Mouse (Mus musculus): ENCODE results near the gene Siglecf.

Gene Siglecf

DNA sequence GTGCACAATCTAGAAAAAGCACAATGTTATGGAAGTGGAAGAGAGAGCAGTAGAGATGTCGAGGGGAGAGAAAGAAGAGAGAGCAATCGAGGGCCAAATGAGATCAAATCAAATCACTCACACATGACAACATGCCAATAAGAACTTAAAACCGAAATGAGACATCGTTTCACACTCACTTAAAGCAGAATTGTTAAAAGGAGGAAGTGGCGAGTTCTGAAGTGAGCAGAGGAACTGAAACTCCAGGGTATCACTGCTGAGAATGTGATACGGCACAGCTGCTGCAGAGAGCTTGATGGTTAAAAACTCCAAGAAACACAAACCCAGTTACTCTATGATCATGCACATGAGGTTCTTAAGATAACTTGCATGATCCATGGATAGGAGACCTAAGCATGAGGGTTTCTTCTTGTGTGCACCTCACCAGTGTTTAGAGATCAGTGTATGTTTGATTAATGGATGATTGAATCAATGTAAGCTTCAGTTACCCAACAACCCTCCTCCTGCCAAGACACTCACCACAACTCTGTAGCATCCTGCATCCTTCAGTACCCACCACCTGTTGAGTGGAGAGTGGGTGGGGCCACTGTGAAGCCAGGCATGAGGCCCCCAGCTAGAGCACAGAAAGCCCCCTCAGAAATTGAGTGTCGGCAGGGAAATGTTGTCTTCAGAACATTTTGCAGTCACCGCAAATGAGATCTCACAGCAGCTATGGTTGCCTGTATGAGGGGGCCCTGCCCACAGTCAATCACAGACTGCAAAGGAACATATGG, 41.4 kb downstream of the Siglecf start:
- DNase-seq: no peak

GRCm38 (mm10) chr7:43399501-43399900, 48.4 kb downstream of the Siglecf start:
- no peak for DNase-seq

DNA sequence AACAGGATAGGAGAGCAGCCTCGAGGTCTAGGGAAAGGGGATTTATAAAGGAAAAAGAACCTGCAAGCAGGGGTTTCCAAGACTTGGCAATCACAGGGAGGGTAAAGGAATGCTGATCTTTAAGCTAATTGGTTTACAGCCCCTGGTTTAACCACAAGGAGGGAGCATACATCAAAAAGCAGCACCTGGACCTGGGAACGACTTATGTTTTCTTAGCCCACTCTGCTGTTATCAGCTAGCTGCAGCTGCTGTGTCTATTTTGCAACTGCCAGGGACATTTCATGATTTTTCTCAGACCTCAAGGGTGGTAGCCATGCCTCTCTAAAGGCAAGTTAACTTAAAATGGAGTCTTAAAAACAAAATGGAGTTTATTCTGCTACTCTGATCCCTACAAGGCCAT, 51.6 kb downstream of the Siglecf start:
- DNase-seq: no peak

DNA sequence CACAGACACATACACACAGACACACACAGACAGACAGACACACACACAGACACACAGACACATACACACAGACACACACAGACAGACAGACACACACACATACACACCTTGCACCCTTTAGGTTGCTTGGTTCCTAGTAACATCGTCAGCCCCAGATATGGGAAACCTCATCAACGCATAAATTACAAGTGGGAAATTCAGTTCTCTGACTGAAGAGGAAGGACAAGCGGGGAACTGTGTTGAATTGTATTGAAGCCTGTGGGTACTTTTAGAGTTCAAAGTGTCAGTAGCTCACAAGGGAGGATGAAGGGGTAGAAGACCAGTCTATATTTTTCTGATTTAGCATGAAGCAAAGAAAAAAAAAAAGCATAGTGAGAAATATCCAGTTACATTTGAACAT, 56.4 kb downstream of the Siglecf start:
- no peak for DNase-seq

DNA sequence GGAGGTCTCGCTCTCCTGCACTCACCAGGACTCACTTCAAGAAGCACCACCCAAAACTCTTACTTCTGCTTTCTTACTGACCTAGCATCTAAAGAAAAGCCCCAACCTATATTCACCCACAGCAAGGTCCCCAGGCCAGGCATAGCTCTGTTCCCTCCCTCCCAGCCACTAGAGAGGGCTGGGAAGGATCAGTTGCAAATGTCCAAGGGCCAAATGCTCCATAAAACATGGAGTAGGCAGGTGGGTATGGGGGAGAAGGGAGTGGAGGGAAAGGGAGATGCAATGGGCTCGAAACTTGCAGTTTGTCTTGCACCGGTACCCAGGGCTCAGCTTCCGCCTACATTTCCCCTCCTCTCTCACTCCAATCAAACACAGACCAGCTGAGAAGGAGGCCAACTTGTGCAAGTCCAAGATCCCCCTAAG, 57.0 kb downstream of the Siglecf start, which contains the start of gene Siglecg:
Gene Siglecg (plus strand): TSS at position 74 of the 423 bp plus-strand sequence.
- DNase-seq: no peak

DNA sequence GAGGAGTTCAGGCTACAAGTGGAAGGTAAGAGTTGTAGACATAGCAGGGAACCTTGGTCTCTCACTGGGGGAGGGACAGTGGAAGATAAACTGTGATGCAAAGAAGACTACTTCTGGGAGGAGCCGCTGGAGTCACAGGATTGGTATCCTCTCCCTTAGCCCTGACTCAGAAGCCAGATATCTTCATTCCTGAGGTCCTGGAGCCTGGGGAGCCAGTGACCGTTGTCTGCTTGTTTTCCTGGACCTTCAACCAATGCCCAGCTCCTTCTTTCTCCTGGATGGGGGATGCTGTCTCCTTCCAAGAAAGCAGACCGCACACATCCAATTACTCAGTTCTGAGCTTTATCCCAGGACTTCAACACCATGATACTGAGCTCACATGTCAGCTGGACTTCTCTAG, 57.9 kb downstream of the Siglecf start:
- no peak for DNase-seq

Measured in cerebellum, postnatal 10 days (tissue).